Mouse (Mus musculus) midbrain, embryonic 14.5 days (tissue): Measurements from ENCODE around the gene Asdurf. TPM values are rescaled to one million over a fixed set of nuclear protein-coding genes. Genes with fewer than 3 reads are reported as not detected.

ENCODE experiments used
- ATAC-seq: fragments of 200-750 bp; cut with Nextera tagmentation; 2 replicates; pipeline ENCODE4 v1.8.0; 2017; ENCODE audit warnings: moderate number of reproducible peaks, moderate library complexity; ENCODE audit not compliant: low FRiP score, low TSS enrichment
- DNase-seq: peaks from one replicate; pipeline ENCODE4 v3.0.0-alpha.2; 2015
- H3K27ac ChIP-seq: fragments of 300-500 bp; sonication (generic); replicated peaks from 2 replicates; pipeline ENCODE4 v1.5.1; 2014; ENCODE audit warnings: mild to moderate bottlenecking, low read depth, low read length, moderate library complexity
- H3K27me3 ChIP-seq: fragments of 300-500 bp; sonication (generic); 2 replicates; pipeline ENCODE4 v1.6.1; 2014; ENCODE audit warnings: low read length, control low read depth, mixed read lengths; ENCODE audit not compliant: control insufficient read depth, insufficient read depth
- H3K36me3 ChIP-seq: fragments of 300-500 bp; sonication (generic); 2 replicates; pipeline ENCODE4 v1.6.1; 2014; ENCODE audit warnings: low read length, control low read depth; ENCODE audit not compliant: control insufficient read depth, insufficient read depth
- H3K4me1 ChIP-seq: fragments of 300-500 bp; sonication (generic); 2 replicates; pipeline ENCODE4 v1.6.1; 2014; ENCODE audit warnings: mild to moderate bottlenecking, antibody characterized with exemption, low read length, control low read depth; ENCODE audit not compliant: control insufficient read depth, insufficient read depth
- H3K4me2 ChIP-seq: fragments of 300-500 bp; sonication (generic); 2 replicates; pipeline ENCODE4 v1.6.1; 2014; ENCODE audit warnings: mild to moderate bottlenecking, low read length, moderate library complexity
- H3K4me3 ChIP-seq: fragments of 300-500 bp; sonication (generic); replicated peaks from 2 replicates; pipeline ENCODE4 v1.5.1; 2014; ENCODE audit warnings: low read depth, low read length
- H3K9ac ChIP-seq: fragments of 300-500 bp; sonication (generic); replicated peaks from 2 replicates; pipeline ENCODE4 v1.6.1; 2014; ENCODE audit warnings: mild to moderate bottlenecking, low read length, moderate library complexity
- H3K9me3 ChIP-seq: fragments of 300-500 bp; sonication (generic); 2 replicates; pipeline ENCODE4 v1.6.1; 2016; ENCODE audit warnings: low read length, control low read depth, mixed read lengths; ENCODE audit not compliant: control insufficient read depth
- WGBS: fragments of 180-500 bp; shearing (Covaris S2); extraction: QIAGEN DNeasy Blood & Tissue Kit; methylation state at CpG from one replicate; pipeline ENCODE4 v1.1.7; 2014; 5-methylcytosine and 5-hydroxymethylcytosine counted together
- polyA plus RNA-seq: library from polyadenylated mRNA; unstranded; fragments of >200 nt; fragmentation: Nextera tagmentation; extraction: Ambion mirVana; gene quantifications from 2 replicates; pipeline ENCODE4 v1.2.1, GENCODE M21; 2014

The Asdurf gene
- polyA plus RNA-seq, 1 experiment from 2014 or later, result 11.5 TPM

- H3K27ac ChIP-seq, result no peak overlapping the region
- no peak overlapping the region for H3K4me3 ChIP-seq
- no peaks in the 10 kb centered on the region for H3K9me3 ChIP-seq
- DNase-seq (no peak), ATAC-seq (no peak)
- no peaks in the 10 kb centered on the region for H3K27me3 ChIP-seq
- no peak overlapping the region for H3K9ac ChIP-seq
- H3K36me3 ChIP-seq, result 0 out of 2 replicates have a peak, but pooled peaks cover 14% of the 10 kb centered on the region
- 94% methylated on average over 4 of the region's 4 CpGs for WGBS
- no peaks in the 10 kb centered on the region for H3K4me1 ChIP-seq
- no peak overlapping the region for H3K4me2 ChIP-seq
These were observed 51.9 kb downstream of the Asdurf start for GRCm38 (mm10) chr1:53300506-53300905.

Other genes with a start within 250 kb of the Asdurf start
- not detected in 2 replicates for gene 1700019A02Rik, start 165.0 kb downstream of the Asdurf start, polyA plus RNA-seq
- gene Pms1, start 55.6 kb downstream of the Asdurf start, polyA plus RNA-seq, result 5.9 and 10.8 TPM in 2 replicates
- gene Ormdl1, start 55.5 kb downstream of the Asdurf start, polyA plus RNA-seq, result 66.1 and 74.8 TPM in 2 replicates
- gene Gm28778, start 55.5 kb downstream of the Asdurf start, polyA plus RNA-seq, result not detected in 2 replicates
- 21.8 and 24.2 TPM in 2 replicates for gene Osgepl1, start 39.0 kb downstream of the Asdurf start, polyA plus RNA-seq
- 2.4 and 2.5 TPM in 2 replicates for gene Gm28551, start within 50 bp of the Asdurf start, polyA plus RNA-seq
- gene Asnsd1, start 133 bp upstream of the Asdurf start, polyA plus RNA-seq, result 52.4 and 71.2 TPM in 2 replicates